Mouse (Mus musculus) heart, adult 2 months (tissue): ENCODE measurements around the gene Ptgr2.

Source experiments
- CTCF ChIP-seq: fragments of 200-600 bp; IDR thresholded peaks from 2 replicates; pipeline ENCODE4 v1.8.1; 2022; ENCODE audit warnings: antibody characterized with exemption, mild to moderate bottlenecking, moderate library complexity
- EP300 ChIP-seq: fragments of 200-500 bp; IDR thresholded peaks from 2 replicates; pipeline ENCODE4 v1.6.1; 2011; ENCODE audit warnings: low read depth, low read length, control low read depth; ENCODE audit not compliant: insufficient read depth
- POLR2A ChIP-seq: fragments of 200-500 bp; IDR thresholded peaks from 2 replicates; pipeline ENCODE4 v1.6.1; 2011; ENCODE audit warnings: mild to moderate bottlenecking, low read depth, low read length, control low read depth; ENCODE audit not compliant: insufficient read depth

DNA sequence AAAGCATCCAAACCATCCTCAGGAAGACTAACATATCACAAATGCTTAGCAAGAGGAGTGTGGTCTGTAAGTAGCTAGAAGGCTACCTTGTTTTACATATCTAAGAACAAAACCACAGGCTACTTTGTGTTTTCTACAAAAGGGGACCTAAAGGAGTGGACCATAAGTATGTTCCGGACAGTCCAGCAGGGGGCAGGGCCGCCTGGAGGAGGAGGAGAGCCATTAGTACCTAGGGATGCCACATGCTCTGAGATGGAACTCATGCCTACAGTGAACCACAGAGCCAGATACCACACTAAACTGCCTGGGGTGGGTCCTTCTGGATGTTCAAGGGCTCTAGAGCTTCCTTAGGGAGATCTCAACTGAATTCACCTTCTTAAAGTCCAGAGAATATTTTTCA, 62.2 kb downstream of the Ptgr2 start:
- no peak for TF ChIP-seq EP300
- TF ChIP-seq CTCF = peak; percentile 68
- no peak for TF ChIP-seq POLR2A
